ENCODE assay signal across 17 mouse cellular contexts in the genomic region with DNA sequence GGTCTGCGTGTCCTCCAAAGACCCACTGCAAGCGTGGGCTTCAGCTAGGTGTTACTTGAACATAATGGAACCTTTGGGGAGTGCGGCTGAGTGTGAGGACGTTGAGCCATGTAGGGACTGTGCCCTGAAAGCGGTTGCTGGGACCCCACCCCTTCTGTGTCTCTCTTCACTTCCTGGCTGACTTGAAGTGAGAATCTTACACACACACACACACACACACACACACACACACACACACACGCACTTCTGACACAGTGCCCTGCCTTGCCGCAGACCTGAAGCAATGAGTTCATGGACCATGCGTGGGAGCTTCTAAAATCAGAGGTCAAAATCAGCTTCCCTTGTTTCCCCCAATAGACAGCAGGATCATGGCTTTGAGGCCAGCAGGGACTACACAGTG. TPM values are rescaled to one million over a fixed set of nuclear protein-coding genes. Genes with fewer than 3 reads are reported as not detected.
DNase-seq lines count a peak whose midpoint lies in the region; ATAC-seq and TF ChIP-seq lines count a peak whose summit lies in the region.
"Had no signal": no experiment of that assay in that cellular context is flagged by ENCODE, and none has a peak within 500 bp of the region (broad histone marks: within the 10 kb centered on the region; RNA-seq: fewer than 3 reads in every experiment).

No protein-coding gene starts in this region.

- DNase-seq in lung, postnatal 4 days = peak; percentile 42 to 45
- no peak for DNase-seq in lung, postnatal 10 days
- DNase-seq in G1E (ENCODE audit: low spot score) = no peak
- DNase-seq in thymus, postnatal 4 days = peak; percentile 70
- DNase-seq in frontal cortex, postnatal 14 days (ENCODE audit: low spot score in 2 of 2) = no peak
- DNase-seq in midbrain, embryonic 11.5 days (ENCODE audit: low spot score, missing footprints) = no peak
- DNase-seq: adrenal gland, postnatal 25 days; gastrocnemius, postnatal 10 days; heart, postnatal 14 days had no signal

- H3K27ac ChIP-seq in midbrain, embryonic 11.5 days (ENCODE audit: low read depth, low read length) = no peak overlapping the region
- H3K27ac ChIP-seq: embryonic facial prominence, embryonic 13.5 days; forebrain, embryonic 10.5 days; hindbrain, embryonic 15.5 days; layer of hippocampus, adult 2 months; lung, embryonic 15.5 days; midbrain, embryonic 13.5 days; neural tube, embryonic 12.5 days had no signal

- ATAC-seq in G1E (ENCODE audit: extremely low read depth, insufficient number of reproducible peaks, low FRiP score, poor library complexity, severe bottlenecking) = no peak
- peak; percentile 17; the same call in 1 of the 2 replicates for ATAC-seq in neutrophil, adult 5-6 weeks (ENCODE audit: extremely low read depth, insufficient number of reproducible peaks, low FRiP score, poor library complexity, severe bottlenecking)
- ATAC-seq in midbrain, embryonic 11.5 days (ENCODE audit: low FRiP score) = no peak
- ATAC-seq: midbrain, embryonic 13.5 days had no signal

- no peaks in the 10 kb centered on the region for H3K27me3 ChIP-seq in G1E (ENCODE audit: insufficient read depth, low read length)
- no peaks in the 10 kb centered on the region for H3K27me3 ChIP-seq in midbrain, embryonic 11.5 days (ENCODE audit: control insufficient read depth, insufficient read depth, low read length)
- H3K27me3 ChIP-seq: embryonic facial prominence, embryonic 13.5 days; hindbrain, embryonic 15.5 days; lung, embryonic 15.5 days; midbrain, embryonic 13.5 days; neural tube, embryonic 12.5 days had no signal

- peaks cover 12% of the 10 kb centered on the region for H3K9me3 ChIP-seq in G1E (replicated peaks)
- H3K9me3 ChIP-seq in midbrain, embryonic 11.5 days (ENCODE audit: control insufficient read depth, low read length) = no peaks in the 10 kb centered on the region
- H3K9me3 ChIP-seq: embryonic facial prominence, embryonic 13.5 days; forebrain, embryonic 10.5 days; hindbrain, embryonic 15.5 days; lung, embryonic 15.5 days; midbrain, embryonic 13.5 days; neural tube, embryonic 12.5 days had no signal

- H3K36me3 ChIP-seq in G1E (replicated peaks) = no peaks in the 10 kb centered on the region
- no peaks in the 10 kb centered on the region for H3K36me3 ChIP-seq in midbrain, embryonic 11.5 days (ENCODE audit: control insufficient read depth, insufficient read depth, low read length)
- H3K36me3 ChIP-seq: embryonic facial prominence, embryonic 13.5 days; forebrain, embryonic 10.5 days; hindbrain, embryonic 15.5 days; lung, embryonic 15.5 days; midbrain, embryonic 13.5 days; neural tube, embryonic 12.5 days had no signal

- TF ChIP-seq CTCF in G1E (IDR thresholded peaks at IDR 0.05; ENCODE audit: low read depth, low read length) = no peak

- no peak overlapping the region for H3K4me2 ChIP-seq in midbrain, embryonic 11.5 days
- H3K4me2 ChIP-seq: embryonic facial prominence, embryonic 13.5 days; hindbrain, embryonic 15.5 days; lung, embryonic 15.5 days; midbrain, embryonic 13.5 days; neural tube, embryonic 12.5 days had no signal

- peaks cover 52% of the 10 kb centered on the region for H3K4me1 ChIP-seq in G1E (ENCODE audit: insufficient read depth, low read depth, low read length)
- no peaks in the 10 kb centered on the region for H3K4me1 ChIP-seq in midbrain, embryonic 11.5 days (ENCODE audit: control insufficient read depth, insufficient read depth, low read length)

- no peak overlapping the region for H3K9ac ChIP-seq in midbrain, embryonic 11.5 days (ENCODE audit: low read length)
- H3K9ac ChIP-seq: embryonic facial prominence, embryonic 13.5 days; hindbrain, embryonic 15.5 days; lung, embryonic 15.5 days; midbrain, embryonic 13.5 days; neural tube, embryonic 12.5 days had no signal

- H3K4me3 ChIP-seq in G1E (ENCODE audit: low read depth, low read length) = peak overlapping the region; percentile 23; the same call in 1 of the 2 replicates
- no peak overlapping the region for H3K4me3 ChIP-seq in midbrain, embryonic 11.5 days (ENCODE audit: low read depth, low read length)
- H3K4me3 ChIP-seq: embryonic facial prominence, embryonic 13.5 days; forebrain, embryonic 10.5 days; hindbrain, embryonic 15.5 days; layer of hippocampus, adult 2 months; lung, embryonic 15.5 days; midbrain, embryonic 13.5 days; neural tube, embryonic 12.5 days had no signal

- WGBS in midbrain, embryonic 11.5 days = 84% methylated on average over 8 of the region's 8 CpGs

RNA-seq across cellular contexts. Expression of gene Klhl25, which starts 53.0 kb away (rescaled TPM):
- total RNA-seq in G1E (2014; fragmentation: Nextera tagmentation) (2.7 and 51.2 TPM in 2 replicates), G1E (2017) (9.6 and 11.8 TPM in 2 replicates)
- polyA plus RNA-seq in G1E (2012) = 3.0 and 5.4 TPM in 2 replicates
- 12.5 and 16.1 TPM in 2 replicates for total RNA-seq in neutrophil, adult 5-6 weeks (2017)
- polyA plus RNA-seq in midbrain, embryonic 11.5 days (2014; fragmentation: Nextera tagmentation; extraction: Ambion mirVana) = 17.7 and 21.2 TPM in 2 replicates

Comparison
In these comparisons a context has a peak if more than half of its experiments do, and no peak if none do; other contexts are left out.
1. DNase-seq: peak in lung, postnatal 4 days (2 of 2) and thymus, postnatal 4 days (single experiment); none in lung, postnatal 10 days (single experiment), G1E (single experiment), frontal cortex, postnatal 14 days (0 of 2) and midbrain, embryonic 11.5 days (single experiment).